Mouse (Mus musculus) kidney, postnatal 4 days (tissue): ENCODE data around the gene Entpd7.

Experiments
- DNase-seq, 2 experiments: peaks; one replicate each; pipeline ENCODE4 v3.0.0; 2021; ENCODE audit warnings: mixed read lengths in 2 of 2

The Entpd7 gene

DNA sequence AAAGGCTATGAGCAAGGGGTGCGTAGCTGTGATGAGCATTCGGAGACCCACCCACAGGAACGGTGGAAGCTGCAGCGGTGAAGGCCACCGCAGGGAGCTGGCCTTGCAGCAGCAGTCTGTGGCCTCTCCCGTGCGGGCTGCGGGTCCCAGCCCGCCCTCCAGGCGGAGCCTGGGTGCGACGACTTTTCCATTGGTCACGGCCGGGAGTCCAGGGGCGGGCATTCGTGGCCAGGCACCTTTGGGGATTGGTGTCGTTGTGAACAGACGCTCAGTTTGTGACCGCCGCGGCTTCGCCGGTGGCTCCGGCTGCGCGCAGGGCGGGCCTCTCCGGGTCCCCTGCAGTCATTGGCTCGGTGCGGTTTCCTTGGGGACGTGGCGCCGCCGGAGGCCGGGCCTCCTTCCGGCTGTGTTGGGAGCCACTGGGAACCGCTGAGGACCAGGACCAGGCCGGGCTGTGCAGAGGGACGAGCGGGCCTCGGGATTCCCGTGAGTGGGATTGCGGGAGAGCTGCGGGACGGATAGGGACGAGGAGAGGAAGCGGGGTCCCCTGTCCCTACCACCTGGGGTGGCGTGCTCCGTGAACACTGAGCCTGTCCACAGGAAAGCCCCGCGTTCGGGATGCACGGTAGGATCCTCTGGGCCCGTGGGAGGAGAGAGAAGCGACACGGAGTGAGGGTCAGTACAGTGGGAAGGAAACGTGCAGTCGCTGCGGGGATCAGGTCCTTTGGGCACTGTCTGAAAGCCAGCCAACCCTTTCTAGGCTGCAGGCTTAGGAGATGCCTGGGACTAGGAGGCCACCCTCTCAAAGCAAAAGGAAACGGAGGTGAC, at the start of gene Entpd7:
Gene Entpd7, plus strand, starts transcription at position 254 of the 828 bp plus-strand sequence.
- DNase-seq, result peak; percentile 95 to 98

DNA sequence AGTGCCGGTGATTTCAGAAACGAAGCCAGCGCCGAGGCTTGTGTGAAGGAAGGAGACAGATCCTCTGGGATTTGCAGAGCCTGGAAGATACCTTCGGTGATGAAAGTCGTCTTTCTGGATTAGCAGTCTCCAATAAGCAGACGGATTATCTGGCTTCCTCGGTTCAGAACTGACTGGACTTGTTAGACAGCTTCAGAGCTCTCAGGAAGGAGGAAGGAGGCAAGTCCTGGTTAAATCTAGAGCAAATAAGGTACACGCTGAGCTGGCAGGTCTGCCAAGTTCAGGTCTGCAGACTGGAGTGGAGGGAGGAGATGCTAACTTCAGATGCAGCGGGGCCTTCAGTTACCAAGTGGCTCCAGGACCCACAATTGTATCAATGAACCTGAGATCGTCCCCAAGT, 47.6 kb upstream of the Entpd7 start:
- DNase-seq, result no peak

DNA sequence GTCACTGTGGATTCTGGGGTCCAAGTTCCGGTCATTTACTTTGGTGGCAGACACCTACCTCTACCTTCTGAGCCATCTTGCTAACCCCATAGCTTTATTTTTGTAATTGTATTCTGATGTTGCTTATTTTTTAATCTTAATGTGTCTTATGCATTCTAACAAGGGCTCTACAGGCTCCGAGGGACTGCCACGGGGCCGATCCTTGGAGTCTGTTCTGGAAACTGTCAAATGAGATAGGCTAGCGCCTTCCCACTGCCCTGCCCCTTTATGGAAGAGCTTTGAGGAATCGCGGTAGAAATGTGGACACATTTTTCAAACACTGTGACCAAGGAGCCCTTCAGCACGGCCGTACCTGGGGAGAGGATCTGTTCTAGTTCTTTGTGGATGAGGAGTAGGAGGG, 46.6 kb upstream of the Entpd7 start:
- DNase-seq, result no peak

DNA sequence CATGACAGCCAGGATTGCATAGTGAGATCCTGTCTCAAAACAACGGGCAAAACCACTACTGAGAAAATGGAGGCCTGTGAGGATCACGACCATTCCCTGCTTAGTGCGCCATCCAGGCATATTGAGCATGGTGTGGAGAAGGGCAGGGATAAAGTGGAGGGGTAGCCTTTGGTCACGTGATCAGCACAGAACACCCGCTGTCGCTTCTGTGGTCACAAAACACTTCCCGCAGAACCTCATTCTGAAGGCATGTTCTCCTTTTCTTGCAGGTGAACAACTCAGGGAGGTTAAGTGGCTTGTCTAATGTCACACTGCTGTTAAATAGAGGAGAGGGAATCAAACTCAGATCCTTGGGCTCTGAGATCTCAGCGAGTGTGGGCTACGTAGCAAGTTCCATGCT, 44.0 kb upstream of the Entpd7 start:
- no peak for DNase-seq

DNA sequence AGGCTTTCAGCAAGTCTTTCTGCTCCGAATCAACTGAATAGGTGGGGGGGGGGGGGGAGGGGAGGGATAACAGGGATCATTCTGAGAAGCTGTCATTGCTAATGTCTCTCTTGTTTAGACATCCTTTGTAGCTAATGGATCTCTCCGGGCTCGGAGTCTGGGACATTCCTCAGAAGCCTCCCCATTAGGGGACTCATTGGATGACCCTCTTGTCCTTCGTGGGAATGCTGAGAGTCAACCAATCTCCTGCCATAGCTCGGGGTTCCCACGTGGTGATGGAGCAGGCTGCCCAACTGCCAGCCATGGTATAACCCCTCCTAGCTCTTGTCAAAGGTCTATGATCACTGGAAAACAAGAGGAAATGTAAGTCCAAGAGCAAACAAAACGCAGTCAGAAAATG, 42.6 kb upstream of the Entpd7 start:
- DNase-seq, result no peak

DNA sequence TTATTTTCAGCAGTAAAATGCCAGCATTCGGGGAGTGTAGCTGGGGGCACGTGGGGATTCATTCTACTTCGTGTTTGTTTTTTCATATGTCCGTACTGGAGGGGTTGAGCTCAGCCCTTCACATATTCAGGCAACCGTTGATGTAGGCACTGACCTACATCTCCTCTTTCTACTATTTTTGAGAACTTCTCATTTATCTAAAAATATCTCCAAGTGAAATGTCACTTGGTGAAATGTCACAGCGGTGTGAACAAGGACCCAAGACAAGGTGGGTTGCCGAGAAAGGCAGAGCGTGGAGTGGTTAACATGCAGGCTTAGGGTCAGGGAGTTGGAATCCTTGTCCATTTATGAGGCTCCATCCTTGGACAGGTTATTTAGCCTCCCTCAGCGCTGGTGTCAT, 42.2 kb upstream of the Entpd7 start:
- DNase-seq, result no peak

DNA sequence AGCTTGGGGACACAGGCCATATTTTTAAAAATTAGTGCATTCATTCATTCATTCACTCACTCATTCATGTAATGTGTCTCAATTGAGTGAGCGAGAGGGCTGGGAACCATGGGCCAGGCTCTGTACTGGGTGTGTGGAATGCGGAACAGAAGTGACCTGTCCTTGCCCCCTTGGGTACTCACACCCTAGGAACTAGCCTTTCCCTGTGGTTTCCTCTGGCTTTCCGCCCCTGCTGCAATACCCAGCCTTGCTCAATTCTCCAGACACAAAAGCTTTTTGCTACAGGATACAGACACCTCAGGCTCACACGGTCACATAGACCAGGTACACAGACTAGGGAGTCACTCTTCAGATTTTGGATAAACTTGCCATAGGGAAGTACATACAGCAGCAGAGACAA, 41.1 kb upstream of the Entpd7 start:
- DNase-seq, result no peak

DNA sequence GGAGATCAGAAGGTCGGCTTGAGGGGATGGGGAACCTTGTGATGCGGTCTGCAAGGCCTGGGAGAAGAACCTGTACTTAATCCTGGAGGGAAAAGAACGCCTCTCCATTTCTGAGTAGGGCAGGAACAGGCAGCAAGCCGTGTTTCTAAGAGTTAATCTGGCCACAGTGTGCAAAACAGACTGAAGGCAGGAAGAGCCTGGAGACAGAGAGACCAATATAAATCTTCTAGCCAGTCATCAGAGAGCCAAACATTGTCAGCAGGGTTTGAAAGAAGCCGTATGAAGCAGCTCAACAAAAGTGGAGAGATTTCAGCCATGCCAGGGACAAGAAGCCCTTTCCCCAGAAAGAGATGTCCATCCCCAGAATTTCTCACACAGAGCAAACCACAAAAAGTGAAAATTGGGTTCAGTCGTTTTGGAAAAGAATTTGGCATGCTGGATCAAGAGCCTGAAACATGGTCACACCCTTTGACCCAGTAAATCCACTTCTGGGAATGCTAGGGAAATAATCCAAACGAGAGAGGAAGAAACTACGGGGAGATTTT, 38.2 kb upstream of the Entpd7 start:
- no peak for DNase-seq

DNA sequence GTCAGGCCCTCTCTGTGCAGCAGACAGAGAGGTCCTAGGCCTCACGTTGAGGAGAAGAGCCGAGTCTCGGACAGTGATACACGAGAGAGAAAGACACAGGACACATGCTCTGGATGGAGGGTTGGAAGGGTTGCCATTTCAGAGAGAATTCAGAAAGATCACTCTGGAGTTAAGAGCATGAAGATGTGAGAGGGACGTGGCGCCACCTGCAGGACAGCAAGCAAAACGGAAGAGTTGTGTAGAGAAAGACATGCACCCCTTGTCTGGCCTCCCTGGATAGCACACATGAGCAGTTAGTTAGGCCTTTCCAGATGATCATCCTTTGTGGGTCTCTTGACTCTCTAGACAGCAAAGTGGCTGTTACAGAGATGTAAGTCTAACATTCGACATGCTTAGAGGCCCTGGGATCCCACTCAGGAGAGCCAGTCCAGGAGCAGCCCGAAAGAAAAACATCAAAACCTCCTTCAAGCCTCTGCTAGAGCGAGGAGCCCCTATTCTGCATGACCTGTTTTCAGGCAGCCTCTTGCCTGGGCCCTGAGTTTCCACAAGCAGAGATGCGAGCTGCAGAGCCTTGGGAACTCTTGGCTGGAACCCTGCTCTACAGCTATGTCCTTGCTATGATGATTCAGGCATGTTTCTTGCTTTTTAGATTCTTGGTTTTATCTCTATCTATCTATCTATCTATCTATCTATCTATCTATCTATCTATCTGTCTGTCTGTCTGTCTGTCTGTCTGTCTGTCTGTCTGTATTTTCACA, 33.6 kb upstream of the Entpd7 start:
- DNase-seq, result peak; percentile 86 to 90

DNA sequence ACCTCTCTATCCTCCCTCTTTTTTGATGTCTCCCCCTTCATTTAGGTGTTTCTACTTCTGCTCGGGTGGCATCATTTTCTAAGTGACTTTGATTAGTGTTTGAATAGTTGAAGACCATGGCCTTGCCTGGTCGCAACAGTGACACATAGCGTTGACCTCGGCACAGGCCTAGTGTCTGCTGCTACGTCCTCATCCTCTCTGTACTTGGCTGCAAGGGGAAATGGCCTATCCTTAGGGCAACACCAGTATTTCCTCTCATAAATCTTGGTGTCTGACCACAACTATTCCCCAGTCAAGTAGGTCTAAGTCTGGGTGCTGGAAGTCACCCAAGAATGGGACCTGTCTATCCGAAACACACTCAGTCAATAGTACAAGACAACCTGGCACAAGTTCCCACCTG, 29.8 kb upstream of the Entpd7 start:
- no peak for DNase-seq

DNA sequence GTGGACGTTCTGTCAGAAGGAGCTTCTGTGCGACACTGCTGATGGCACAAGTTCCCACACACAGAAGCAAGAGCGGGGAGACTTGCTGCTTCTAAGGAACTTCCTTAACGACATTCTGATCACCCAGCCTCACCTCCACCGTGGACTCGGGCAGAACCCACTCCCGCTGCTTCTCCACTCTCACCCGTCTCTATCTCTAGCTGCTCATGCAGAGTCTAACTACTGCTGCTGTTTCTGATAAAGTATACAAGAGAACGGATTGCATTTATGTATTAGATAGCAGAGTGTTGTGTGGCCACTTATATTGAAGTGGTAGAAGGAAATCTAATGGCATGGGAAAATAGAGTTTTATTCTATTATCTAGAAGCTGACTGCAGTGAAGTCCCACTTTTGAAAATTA, 28.7 kb upstream of the Entpd7 start:
- DNase-seq, result no peak

DNA sequence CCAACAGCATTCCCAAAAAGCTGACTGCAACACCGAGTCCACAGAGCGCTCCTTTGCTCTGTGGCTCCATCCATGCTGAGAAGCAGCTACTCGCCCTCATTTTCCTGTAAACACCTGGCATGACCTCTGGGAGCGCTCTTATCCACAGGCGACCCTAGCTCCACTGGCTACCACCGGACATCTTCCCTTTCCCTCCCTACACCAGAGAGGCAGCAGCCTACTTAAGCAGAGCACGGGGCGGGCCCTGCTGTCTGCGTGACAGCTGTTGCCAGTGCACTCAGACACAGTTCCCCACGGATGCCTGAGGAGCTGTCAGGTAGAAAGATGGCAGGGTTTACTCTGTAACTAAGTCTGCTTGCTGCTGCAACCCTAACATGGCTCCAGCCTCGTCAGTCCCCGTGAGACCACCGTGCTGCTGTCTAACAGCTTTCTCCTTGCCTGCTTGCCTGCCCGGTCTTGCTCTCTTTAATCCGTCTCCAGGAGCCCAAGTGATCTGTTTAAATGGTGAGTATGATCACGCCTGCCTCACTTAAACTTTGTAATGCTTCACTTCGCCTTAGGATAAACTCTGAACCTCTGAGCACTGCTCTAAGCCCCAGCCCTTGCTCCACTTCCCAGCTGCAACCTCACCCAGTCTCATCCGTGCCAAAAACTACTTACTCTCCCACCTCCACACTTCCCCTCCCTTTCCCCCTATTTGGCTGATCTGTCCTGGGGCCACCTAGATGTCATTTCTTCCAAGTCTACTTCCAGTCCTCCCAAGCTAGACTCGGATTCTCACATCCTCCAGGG, 27.1 kb upstream of the Entpd7 start:
- peak; percentile 67 to 82 for DNase-seq

DNA sequence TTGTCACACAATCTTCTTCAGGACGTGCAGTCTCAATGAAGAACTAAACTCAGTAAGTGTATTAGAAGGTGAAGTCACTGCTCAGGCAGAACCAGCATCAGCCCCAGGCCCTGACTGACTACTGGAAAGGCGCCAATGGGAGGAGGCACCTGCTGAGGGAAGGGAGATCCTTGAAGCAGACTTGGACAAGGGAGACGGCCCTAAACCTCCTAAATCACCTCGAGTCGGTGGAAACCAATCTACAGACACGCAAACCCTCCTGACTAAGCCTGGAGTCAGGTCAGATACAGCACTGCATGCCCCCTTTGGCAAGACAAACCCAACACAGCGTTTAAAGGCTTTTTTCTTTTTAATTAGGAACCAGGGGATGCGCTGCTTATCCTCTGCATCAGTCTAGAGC, 26.0 kb upstream of the Entpd7 start:
- no peak for DNase-seq

DNA sequence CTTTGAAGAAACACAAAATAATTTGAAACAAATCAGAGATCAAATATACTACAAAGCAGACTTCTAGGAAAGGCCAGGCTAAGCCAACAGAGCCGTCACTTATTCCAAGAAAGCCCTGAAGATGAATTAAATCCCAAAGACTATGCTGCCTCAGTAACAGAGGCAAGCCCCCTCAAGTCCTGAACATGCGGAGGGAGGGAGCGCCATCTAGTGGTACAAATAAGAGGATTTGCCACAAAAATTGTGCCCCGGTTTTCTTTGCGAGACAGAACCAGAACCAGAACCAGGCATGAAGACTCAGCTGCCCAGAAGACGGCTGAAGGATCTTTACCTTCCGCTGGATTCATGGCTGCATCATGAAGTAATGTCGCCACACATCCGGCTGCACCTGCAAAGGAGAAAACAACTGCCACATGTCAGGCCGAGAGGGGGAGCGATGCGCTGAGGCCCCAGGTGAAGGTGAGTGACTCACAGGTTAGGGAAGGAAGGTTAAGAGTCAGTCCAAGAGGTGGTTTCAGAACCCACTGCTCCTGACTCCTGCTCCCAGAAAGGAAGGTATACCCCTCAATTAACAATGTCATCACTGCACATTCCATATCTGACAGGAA, 23.9 kb upstream of the Entpd7 start:
- DNase-seq, result peak; percentile 52 to 60

DNA sequence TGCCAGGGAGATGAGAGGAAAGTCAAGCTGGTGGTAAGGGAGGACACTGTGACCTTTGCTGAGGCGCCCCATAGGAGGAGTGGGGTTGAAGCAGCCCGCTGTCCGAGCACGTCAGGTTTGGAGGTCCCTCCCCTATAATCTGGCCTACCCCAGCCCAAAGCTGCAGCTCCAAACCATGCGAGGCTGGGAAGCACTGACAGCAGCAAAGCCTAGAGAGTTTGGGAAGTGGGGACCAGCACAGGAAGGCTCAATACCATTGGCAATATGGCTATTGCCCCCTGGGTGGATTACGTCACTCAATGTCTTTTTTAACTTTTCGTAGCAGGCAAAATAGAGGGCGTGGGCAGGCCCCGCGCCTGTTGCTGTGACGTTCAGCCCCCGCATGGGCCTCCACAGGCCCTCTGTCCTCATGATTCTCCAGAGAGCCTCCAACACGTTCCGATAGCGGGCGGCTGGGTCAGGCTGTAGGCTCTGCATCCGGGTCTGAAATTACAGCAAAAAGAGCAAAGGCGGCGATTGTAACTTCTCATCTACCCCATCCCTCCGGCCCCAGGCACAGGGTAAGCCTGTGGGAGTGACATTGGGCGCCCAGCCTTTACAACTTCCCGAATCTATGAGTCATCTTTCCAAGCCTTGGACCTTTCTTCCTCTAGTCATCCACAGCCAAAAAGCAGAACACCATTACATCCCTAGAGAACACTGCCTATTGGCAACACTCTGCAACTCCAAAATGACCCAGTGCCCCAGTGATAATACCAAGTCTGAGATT, 22.6 kb upstream of the Entpd7 start:
- no peak for DNase-seq

DNA sequence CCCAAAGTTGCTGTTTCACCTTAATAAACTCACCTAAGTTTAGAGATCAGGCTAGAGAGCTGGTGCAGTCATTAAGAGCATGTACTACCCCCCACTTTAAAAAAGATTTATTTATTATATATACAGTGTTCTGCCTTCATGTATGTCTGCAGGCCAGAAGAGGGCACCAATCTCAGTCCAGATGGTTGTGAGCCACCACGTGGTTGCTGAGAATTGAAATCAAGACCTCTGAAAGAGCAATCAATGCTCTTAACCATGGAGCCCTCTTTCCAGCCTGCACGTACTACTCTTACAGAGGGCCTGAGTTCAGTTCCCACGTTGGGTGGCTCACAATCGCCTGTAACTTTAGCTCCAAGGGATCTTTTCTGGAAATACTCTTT, 22.1 kb upstream of the Entpd7 start:
- DNase-seq, result peak in 1 of 2 experiments; percentile 38

DNA sequence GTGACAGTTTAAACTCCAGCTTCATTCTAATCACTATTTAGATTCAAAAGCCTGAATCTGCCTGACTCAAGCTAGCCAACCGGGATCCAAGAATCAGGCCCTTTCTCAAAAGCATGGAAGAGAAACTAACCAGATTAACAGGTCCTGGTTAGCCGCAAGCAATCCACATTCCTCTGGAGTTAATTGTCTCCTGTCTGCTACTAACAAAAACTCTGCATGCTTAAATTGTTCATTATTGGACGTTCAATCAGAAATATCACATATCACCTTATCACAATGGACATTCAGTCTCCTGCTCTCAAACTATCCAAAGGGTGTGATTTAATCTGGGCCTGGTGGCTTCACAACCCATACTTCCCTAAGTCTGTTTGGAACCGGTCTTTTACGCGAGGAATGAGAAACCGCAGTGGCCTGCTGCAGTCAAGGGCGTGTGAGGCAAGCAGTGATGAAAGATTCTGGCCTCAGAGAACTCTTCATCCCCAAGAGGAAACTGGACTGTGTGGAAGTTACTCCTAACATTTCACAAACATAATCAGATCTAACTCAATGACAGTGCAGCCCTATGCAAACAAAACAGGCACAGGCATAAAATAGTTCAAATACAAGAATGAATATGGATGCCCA, 20.2 kb upstream of the Entpd7 start:
- DNase-seq, result no peak

DNA sequence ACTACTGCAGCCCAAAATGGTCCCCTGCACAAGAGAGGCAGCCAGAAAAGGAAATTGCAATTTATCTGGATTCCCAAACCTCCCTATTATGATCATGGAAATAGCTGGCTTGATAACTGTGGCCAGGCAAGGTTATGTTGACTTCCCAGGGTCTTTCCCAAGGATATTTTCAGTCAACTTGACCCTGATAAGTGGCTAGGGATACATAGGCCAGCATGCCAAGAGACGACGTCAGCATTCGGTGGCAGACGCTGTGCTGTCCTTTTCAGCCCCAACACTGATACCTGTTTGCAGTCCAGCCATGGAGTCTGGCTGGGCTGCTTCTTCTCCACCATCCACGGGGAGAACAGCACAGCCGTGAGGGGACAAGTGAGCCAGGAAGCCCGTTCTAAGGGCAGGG, 18.4 kb upstream of the Entpd7 start:
- no peak for DNase-seq

DNA sequence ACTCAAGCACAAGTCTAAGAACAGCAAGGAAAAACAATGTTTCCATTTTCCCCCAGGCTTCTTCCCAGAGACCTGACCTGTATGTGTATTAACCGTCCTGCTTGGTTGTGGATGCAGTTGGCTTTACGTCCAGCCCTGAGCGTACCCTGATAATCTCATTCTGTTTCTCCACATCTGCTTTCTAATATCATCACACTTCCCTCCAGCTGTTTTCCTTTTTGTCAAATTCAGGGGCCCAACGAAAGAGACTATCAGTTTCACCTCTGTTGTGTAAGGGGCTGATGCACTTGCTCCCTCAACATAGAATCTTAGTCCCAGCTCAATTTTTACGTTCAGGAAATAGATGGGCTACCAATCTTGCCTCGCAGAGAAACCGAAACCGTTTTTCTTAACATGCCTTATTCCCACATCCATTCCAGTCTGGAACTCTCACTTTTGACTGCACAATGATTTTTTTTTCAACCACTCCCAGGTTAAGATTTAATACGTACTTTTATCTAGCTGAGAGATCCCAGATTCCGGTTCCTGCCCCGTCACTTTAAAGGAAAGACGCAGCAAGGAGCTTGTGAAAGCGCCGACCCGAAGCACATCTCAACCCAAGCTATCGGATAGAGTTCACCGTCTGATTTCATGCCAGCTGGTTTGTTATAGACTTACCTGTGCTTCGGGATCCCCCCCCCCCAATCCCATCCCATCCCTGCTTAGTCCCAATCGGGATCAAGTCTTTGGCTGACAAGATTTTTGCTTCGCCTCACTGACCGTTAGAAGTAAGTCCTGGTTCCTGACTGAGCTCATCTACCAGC, 15.8 kb upstream of the Entpd7 start:
- no peak for DNase-seq

DNA sequence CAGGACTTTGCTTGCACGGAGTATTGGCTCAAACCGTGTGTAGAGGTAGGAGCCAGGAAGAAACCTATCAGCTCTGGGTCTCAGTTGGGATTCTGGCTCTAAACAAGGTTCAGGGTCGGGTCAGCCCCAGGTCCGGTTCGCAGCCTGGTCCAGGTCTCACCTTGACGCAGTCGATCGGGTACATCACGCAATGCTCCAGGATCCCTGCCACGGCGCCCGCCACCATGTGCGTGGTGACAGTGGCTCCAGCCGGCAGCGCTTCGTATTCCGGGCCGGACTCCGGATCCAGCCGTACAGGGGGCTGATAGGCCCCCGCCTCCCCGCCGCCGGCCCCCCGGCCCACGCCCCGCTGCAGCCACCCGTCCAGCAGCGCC, 15.2 kb upstream of the Entpd7 start:
- no peak for DNase-seq
